In genomic region chr4:89090217-89090616, GRCm38 (mm10) we compare ENCODE assay signal across 22 mouse cellular contexts. TPM values are rescaled to one million over a fixed set of nuclear protein-coding genes. Genes with fewer than 3 reads are reported as not detected.
DNase-seq lines count a peak whose midpoint lies in the region; ATAC-seq and TF ChIP-seq lines count a peak whose summit lies in the region.
"Had no signal": no experiment of that assay in that cellular context is flagged by ENCODE, and none has a peak within 500 bp of the region (broad histone marks: within the 10 kb centered on the region; RNA-seq: fewer than 3 reads in every experiment).

No protein-coding gene starts in this region.

- no peaks in the 10 kb centered on the region for H3K36me3 ChIP-seq in forebrain, postnatal 0 days (ENCODE audit: insufficient read depth)
- H3K36me3 ChIP-seq in forebrain, embryonic 13.5 days (ENCODE audit: poor library complexity, severe bottlenecking), result no peaks in the 10 kb centered on the region
- H3K36me3 ChIP-seq in midbrain, embryonic 11.5 days (ENCODE audit: control insufficient read depth, insufficient read depth, low read length), result no peaks in the 10 kb centered on the region
- H3K36me3 ChIP-seq in midbrain, embryonic 16.5 days (ENCODE audit: control insufficient read depth, insufficient read depth, low read length), result no peaks in the 10 kb centered on the region
- H3K36me3 ChIP-seq in hindbrain, embryonic 12.5 days, result no peaks in the 10 kb centered on the region
- H3K36me3 ChIP-seq: embryonic facial prominence, embryonic 13.5 days had no signal

- WGBS in forebrain, postnatal 0 days, result 28% methylated on average over 6 of the region's 6 CpGs
- WGBS in forebrain, embryonic 13.5 days, result 35% methylated on average over 6 of the region's 6 CpGs
- WGBS in midbrain, embryonic 11.5 days, result 53% methylated on average over 6 of the region's 6 CpGs
- WGBS in midbrain, embryonic 16.5 days, result 29% methylated on average over 6 of the region's 6 CpGs
- WGBS in hindbrain, embryonic 12.5 days, result 62% methylated on average over 6 of the region's 6 CpGs

- H3K9ac ChIP-seq in forebrain, postnatal 0 days, result no peak overlapping the region
- H3K9ac ChIP-seq in forebrain, embryonic 13.5 days, result no peak overlapping the region
- H3K9ac ChIP-seq in midbrain, embryonic 11.5 days (ENCODE audit: low read length), result no peak overlapping the region
- no peak overlapping the region for H3K9ac ChIP-seq in midbrain, embryonic 16.5 days (ENCODE audit: low read depth, low read length)
- no peak overlapping the region for H3K9ac ChIP-seq in hindbrain, embryonic 12.5 days
- H3K9ac ChIP-seq: embryonic facial prominence, embryonic 13.5 days had no signal

- H3K4me3 ChIP-seq in forebrain, postnatal 0 days (ENCODE audit: low read depth, low read length), result no peak overlapping the region
- no peak overlapping the region for H3K4me3 ChIP-seq in forebrain, embryonic 13.5 days
- no peak overlapping the region for H3K4me3 ChIP-seq in midbrain, embryonic 11.5 days (ENCODE audit: low read depth, low read length)
- H3K4me3 ChIP-seq in midbrain, embryonic 16.5 days (ENCODE audit: low read depth, low read length), result no peak overlapping the region
- H3K4me3 ChIP-seq in hindbrain, embryonic 12.5 days, result no peak overlapping the region
- H3K4me3 ChIP-seq: embryonic facial prominence, embryonic 13.5 days had no signal

- TF ChIP-seq CTCF in forebrain, postnatal 0 days (IDR thresholded peaks at IDR 0.05; ENCODE audit: low read depth), result no peak

- DNase-seq in forebrain, postnatal 0 days, result peak; percentile 25
- DNase-seq in midbrain, embryonic 11.5 days (ENCODE audit: low spot score, missing footprints), result peak; percentile 82
- DNase-seq in adipocyte (ENCODE audit: low spot score), result peak; percentile 51
- DNase-seq in retina, postnatal 1 day, result peak; percentile 21
- DNase-seq in layer of hippocampus, postnatal 14 days (ENCODE audit: low spot score in 2 of 2), result no peak
- DNase-seq: adrenal gland, adult 2 months; adrenal gland, postnatal 10 days; adrenal gland, postnatal 25 days; cerebellum, adult 11 months; cerebellum, adult 18-20 months; cerebellum, adult 8-10 months; cerebellum, adult 9-11 months; cerebellum, postnatal 14 days; cerebellum, postnatal 36 days had no signal

- H3K9me3 ChIP-seq in forebrain, postnatal 0 days (ENCODE audit: low read length), result no peaks in the 10 kb centered on the region
- no peaks in the 10 kb centered on the region for H3K9me3 ChIP-seq in forebrain, embryonic 13.5 days (replicated peaks)
- no peaks in the 10 kb centered on the region for H3K9me3 ChIP-seq in midbrain, embryonic 11.5 days (ENCODE audit: control insufficient read depth, low read length)
- H3K9me3 ChIP-seq in midbrain, embryonic 16.5 days (replicated peaks; ENCODE audit: control insufficient read depth, low read length, poor library complexity, severe bottlenecking), result no peaks in the 10 kb centered on the region
- H3K9me3 ChIP-seq in hindbrain, embryonic 12.5 days (replicated peaks), result no peaks in the 10 kb centered on the region
- H3K9me3 ChIP-seq: embryonic facial prominence, embryonic 13.5 days had no signal

- H3K4me2 ChIP-seq in forebrain, postnatal 0 days (ENCODE audit: low read depth), result no peak overlapping the region
- H3K4me2 ChIP-seq in forebrain, embryonic 13.5 days, result no peak overlapping the region
- H3K4me2 ChIP-seq in midbrain, embryonic 11.5 days, result no peak overlapping the region
- no peak overlapping the region for H3K4me2 ChIP-seq in midbrain, embryonic 16.5 days (ENCODE audit: low read length)
- no peak overlapping the region for H3K4me2 ChIP-seq in hindbrain, embryonic 12.5 days (replicated peaks)
- H3K4me2 ChIP-seq: embryonic facial prominence, embryonic 13.5 days had no signal

- H3K27ac ChIP-seq in forebrain, postnatal 0 days (ENCODE audit: low read depth, low read length), result no peak overlapping the region
- H3K27ac ChIP-seq in forebrain, embryonic 13.5 days, result no peak overlapping the region
- H3K27ac ChIP-seq in midbrain, embryonic 11.5 days (ENCODE audit: low read depth, low read length), result no peak overlapping the region
- H3K27ac ChIP-seq in midbrain, embryonic 16.5 days (ENCODE audit: low read length), result no peak overlapping the region
- no peak overlapping the region for H3K27ac ChIP-seq in hindbrain, embryonic 12.5 days
- H3K27ac ChIP-seq: embryonic facial prominence, embryonic 13.5 days had no signal

- H3K4me1 ChIP-seq in forebrain, postnatal 0 days (ENCODE audit: insufficient read depth), result no peaks in the 10 kb centered on the region
- H3K4me1 ChIP-seq in forebrain, embryonic 13.5 days, result no peaks in the 10 kb centered on the region
- no peaks in the 10 kb centered on the region; the same call in 1 of the 2 replicates for H3K4me1 ChIP-seq in midbrain, embryonic 11.5 days (ENCODE audit: control insufficient read depth, insufficient read depth, low read length)
- no peaks in the 10 kb centered on the region for H3K4me1 ChIP-seq in midbrain, embryonic 16.5 days (ENCODE audit: control insufficient read depth, insufficient read depth, low read length)
- H3K4me1 ChIP-seq in hindbrain, embryonic 12.5 days, result no peaks in the 10 kb centered on the region
- H3K4me1 ChIP-seq: embryonic facial prominence, embryonic 13.5 days had no signal

- H3K27me3 ChIP-seq in forebrain, postnatal 0 days (ENCODE audit: insufficient read depth, low read length), result no peaks in the 10 kb centered on the region
- H3K27me3 ChIP-seq in forebrain, embryonic 13.5 days, result no peaks in the 10 kb centered on the region
- H3K27me3 ChIP-seq in midbrain, embryonic 11.5 days (ENCODE audit: control insufficient read depth, insufficient read depth, low read length), result no peaks in the 10 kb centered on the region
- H3K27me3 ChIP-seq in midbrain, embryonic 16.5 days (ENCODE audit: control insufficient read depth, insufficient read depth, low read depth, low read length), result no peaks in the 10 kb centered on the region
- no peaks in the 10 kb centered on the region for H3K27me3 ChIP-seq in hindbrain, embryonic 12.5 days
- H3K27me3 ChIP-seq: embryonic facial prominence, embryonic 13.5 days; Patski had no signal

- ATAC-seq in forebrain, postnatal 0 days, result peak; percentile 86
- ATAC-seq in forebrain, embryonic 13.5 days, result no peak
- no peak for ATAC-seq in midbrain, embryonic 11.5 days (ENCODE audit: low FRiP score)
- ATAC-seq in midbrain, embryonic 16.5 days, result no peak
- ATAC-seq in hindbrain, embryonic 12.5 days (ENCODE audit: low FRiP score), result no peak
- ATAC-seq: activated CD4-positive, CD25-positive, alpha-beta regulatory T cell, adult 4 months; forebrain, embryonic 14.5 days; forebrain, embryonic 16.5 days; Patski had no signal

RNA-seq across cellular contexts. Expression of gene Mtap, which starts 46.7 kb away (rescaled TPM):
- 8.1 and 10.9 TPM in 2 replicates for total RNA-seq in forebrain, postnatal 0 days (2014; rRNA removed)
- polyA plus RNA-seq in forebrain, postnatal 0 days (2015; fragmentation: Nextera tagmentation; extraction: Ambion mirVana), result 17.0 and 18.0 TPM in 2 replicates
- 46.6 and 52.0 TPM in 2 replicates for polyA plus RNA-seq in forebrain, embryonic 13.5 days (2015; fragmentation: Nextera tagmentation; extraction: Ambion mirVana)
- polyA plus RNA-seq in midbrain, embryonic 11.5 days (2014; fragmentation: Nextera tagmentation; extraction: Ambion mirVana), result 91.1 and 96.1 TPM in 2 replicates
- polyA plus RNA-seq in midbrain, embryonic 16.5 days (2015; fragmentation: Nextera tagmentation; extraction: Ambion mirVana), result 16.6 and 18.5 TPM in 2 replicates
- 52.7 and 53.8 TPM in 2 replicates for polyA plus RNA-seq in hindbrain, embryonic 12.5 days (2016; fragmentation: Nextera tagmentation; extraction: Ambion mirVana)
- total RNA-seq in layer of hippocampus, postnatal 14 days (2021), result 10 to 100 TPM in 1 of 2 experiments, 1 to 10 TPM in 1; 9.9 to 11.4 TPM

Comparison
In these comparisons a context has a peak if more than half of its experiments do, and no peak if none do; other contexts are left out.
1. DNase-seq: peak in forebrain, postnatal 0 days (single experiment), midbrain, embryonic 11.5 days (single experiment), adipocyte (single experiment) and retina, postnatal 1 day (single experiment); none in layer of hippocampus, postnatal 14 days (0 of 2).